Mouse (Mus musculus) limb, embryonic 11.5 days (tissue): Measurements from ENCODE around the gene Ankrd24. TPM values are rescaled to one million over a fixed set of nuclear protein-coding genes. Genes with fewer than 3 reads are reported as not detected.

ENCODE experiments used
- ATAC-seq: fragments of 200-750 bp; cut with Nextera tagmentation; 2 replicates; pipeline ENCODE4 v1.8.0; 2017; ENCODE audit warnings: low read depth; ENCODE audit not compliant: insufficient number of reproducible peaks, low FRiP score, low TSS enrichment
- DNase-seq: peaks from one replicate; pipeline ENCODE4 v3.0.0-alpha.2; 2015; ENCODE audit warnings: low spot score
- H3K27ac ChIP-seq: fragments of 300-500 bp; sonication (generic); replicated peaks from 2 replicates; pipeline ENCODE4 v1.5.1; 2014; ENCODE audit warnings: low read depth, mild to moderate bottlenecking, low read length
- H3K27me3 ChIP-seq: fragments of 300-500 bp; sonication (generic); 2 replicates; pipeline ENCODE4 v1.6.1; 2014; ENCODE audit warnings: mild to moderate bottlenecking, low read length, mixed read lengths; ENCODE audit not compliant: control insufficient read depth, insufficient read depth
- H3K36me3 ChIP-seq: fragments of 300-500 bp; sonication (generic); 2 replicates; pipeline ENCODE4 v1.6.1; 2014; ENCODE audit warnings: mild to moderate bottlenecking, low read length, moderate library complexity, mixed read lengths; ENCODE audit not compliant: control insufficient read depth, insufficient read depth
- H3K4me1 ChIP-seq: fragments of 300-500 bp; sonication (generic); 2 replicates; pipeline ENCODE4 v1.6.1; 2014; ENCODE audit warnings: low read length, mixed read lengths; ENCODE audit not compliant: control insufficient read depth, insufficient read depth
- H3K4me2 ChIP-seq: fragments of 300-500 bp; sonication (generic); 2 replicates; pipeline ENCODE4 v1.6.1; 2014; ENCODE audit warnings: low read depth, mild to moderate bottlenecking, moderate library complexity; ENCODE audit not compliant: severe bottlenecking
- H3K4me3 ChIP-seq: fragments of 300-500 bp; sonication (generic); 2 replicates; pipeline ENCODE4 v1.5.1; 2014; ENCODE audit warnings: low read depth, low read length
- H3K9ac ChIP-seq: fragments of 300-500 bp; sonication (generic); 2 replicates; pipeline ENCODE4 v1.6.1; 2014; ENCODE audit warnings: mild to moderate bottlenecking, low read length
- H3K9me3 ChIP-seq: fragments of 300-500 bp; sonication (generic); 2 replicates; pipeline ENCODE4 v1.6.1; 2016; ENCODE audit warnings: low read length; ENCODE audit not compliant: control insufficient read depth
- WGBS: fragments of 180-500 bp; shearing (Covaris S2); extraction: QIAGEN DNeasy Blood & Tissue Kit; methylation state at CpG from one replicate; pipeline ENCODE4 v1.1.7; 2014; 5-methylcytosine and 5-hydroxymethylcytosine counted together
- polyA plus RNA-seq: library from polyadenylated mRNA; unstranded; fragments of >200 nt; fragmentation: Nextera tagmentation; extraction: Ambion mirVana; gene quantifications from 2 replicates; pipeline ENCODE4 v1.2.1, GENCODE M21; 2014

Gene Ankrd24
- polyA plus RNA-seq, 1 experiment from 2014 or later = 4.3 TPM

DNA sequence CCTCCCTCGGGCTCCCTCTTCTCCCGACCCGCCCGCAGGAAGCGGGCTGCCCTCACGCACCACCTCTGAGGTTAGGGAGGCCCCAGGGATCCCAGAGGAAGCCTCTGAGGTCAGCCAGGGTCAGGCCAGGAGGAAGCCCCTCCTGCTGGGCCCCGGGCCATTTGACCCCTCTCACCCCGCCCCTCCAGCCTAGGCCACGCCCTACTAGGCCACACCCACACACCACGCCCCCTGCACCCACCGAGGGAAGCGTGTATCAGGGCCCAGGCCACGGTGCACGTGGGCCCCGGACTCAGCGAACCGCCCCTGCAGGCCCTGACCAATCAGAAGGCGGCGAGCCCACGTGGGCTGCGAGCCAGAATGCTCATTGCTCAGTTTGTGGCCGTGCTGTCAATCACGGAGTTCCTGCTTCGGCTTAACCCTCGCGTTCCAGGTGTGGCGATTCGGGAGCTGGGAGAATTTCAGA lies 27.6 kb upstream of the Ankrd24 start, which contains the start of gene Tle6:
Gene Tle6, minus strand, starts transcription at position 336 of the 466 bp plus-strand sequence.
- H3K27ac ChIP-seq = peak within 1 kb of the TSS; percentile 55
- H3K4me1 ChIP-seq = peaks cover 43% of the 10 kb centered on the region
- peak; percentile 100 for DNase-seq
- peak; percentile 83 for ATAC-seq
- H3K9me3 ChIP-seq = no peaks in the 10 kb centered on the region
- H3K4me3 ChIP-seq = 0 out of 2 replicates have a peak within 1 kb of the TSS, but pooled peaks have one; percentile 3
- WGBS = under 1% methylated on average over 28 of the region's 28 CpGs
- H3K27me3 ChIP-seq = no peaks in the 10 kb centered on the region
- peak within 1 kb of the TSS; percentile 40 for H3K4me2 ChIP-seq
- H3K9ac ChIP-seq = no peak within 1 kb of the TSS
- H3K36me3 ChIP-seq = no peaks in the 10 kb centered on the region

DNA sequence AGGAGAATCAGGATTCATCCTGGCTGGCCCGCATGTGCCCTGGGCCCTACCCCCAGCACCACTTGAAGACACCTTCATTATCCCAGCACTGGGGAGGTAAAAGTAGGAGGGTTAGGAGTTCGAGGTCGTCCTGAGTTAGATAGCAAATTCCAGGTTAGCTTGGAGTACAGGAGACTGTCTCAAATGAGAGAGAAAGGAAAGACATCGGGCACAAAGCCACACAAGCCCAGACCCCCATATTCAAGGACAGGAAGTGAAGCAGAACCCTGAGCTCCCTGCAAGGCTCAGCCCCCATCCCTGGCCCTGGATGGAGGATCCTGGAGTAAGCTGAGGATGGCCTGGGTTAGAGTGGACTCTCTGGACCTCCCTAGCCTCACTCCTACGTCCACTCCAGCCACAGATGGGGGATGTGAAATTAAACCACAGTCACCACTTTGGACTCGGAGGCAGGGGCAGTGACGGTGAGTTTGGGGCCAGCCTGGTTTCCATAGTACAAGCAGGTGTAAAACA lies 26.9 kb upstream of the Ankrd24 start:
- Histone ChIP-seq H3K4me3 (no peak overlapping the region), H3K9ac (no peak overlapping the region), H3K27ac (peak overlapping the region; percentile 48), H3K4me1 (peaks cover 36% of the 10 kb centered on the region), H3K27me3 (no peaks in the 10 kb centered on the region), H3K36me3 (no peaks in the 10 kb centered on the region), H3K4me2 (peak overlapping the region; percentile 13; the same call in 1 of the 2 replicates), H3K9me3 (no peaks in the 10 kb centered on the region)
- DNase-seq (no peak), ATAC-seq (no peak; the same call in 1 of the 2 replicates)
- WGBS = 14% methylated on average over 7 of the region's 7 CpGs

GRCm38 (mm10) chr10:81602741-81603151 lies 25.6 kb upstream of the Ankrd24 start:
- ATAC-seq (no peak), DNase-seq (peak; percentile 54)
- Histone ChIP-seq H3K27ac (no peak overlapping the region), H3K4me1 (peaks cover 26% of the 10 kb centered on the region), H3K27me3 (no peaks in the 10 kb centered on the region), H3K9me3 (no peaks in the 10 kb centered on the region), H3K4me2 (no peak overlapping the region), H3K36me3 (no peaks in the 10 kb centered on the region), H3K4me3 (no peak overlapping the region), H3K9ac (no peak overlapping the region)
- WGBS = 16% methylated on average over 4 of the region's 4 CpGs

- Histone ChIP-seq H3K4me1 (peaks cover 21% of the 10 kb centered on the region), H3K4me3 (no peak overlapping the region), H3K27me3 (no peaks in the 10 kb centered on the region), H3K27ac (no peak overlapping the region), H3K4me2 (no peak overlapping the region), H3K9ac (no peak overlapping the region), H3K36me3 (no peaks in the 10 kb centered on the region), H3K9me3 (no peaks in the 10 kb centered on the region)
- WGBS = 81% methylated on average over 12 of the region's 12 CpGs
- DNase-seq (no peak), ATAC-seq (0 out of 2 replicates have a peak, but pooled peaks have one; percentile 2)
These were observed 24.0 kb upstream of the Ankrd24 start for GRCm38 (mm10) chr10:81604019-81604967.

- ATAC-seq (peak; percentile 10; the same call in 1 of the 2 replicates), DNase-seq (peak; percentile 91)
- WGBS = 21% methylated on average over 29 of the region's 29 CpGs
- no peak overlapping the region for H3K9ac ChIP-seq
- H3K36me3 ChIP-seq = no peaks in the 10 kb centered on the region
- H3K27me3 ChIP-seq = no peaks in the 10 kb centered on the region
- peak overlapping the region; percentile 44 for H3K4me3 ChIP-seq
- peak overlapping the region; percentile 43 for H3K4me2 ChIP-seq
- peaks cover 18% of the 10 kb centered on the region for H3K4me1 ChIP-seq
- H3K9me3 ChIP-seq = no peaks in the 10 kb centered on the region
- peak overlapping the region; percentile 77 for H3K27ac ChIP-seq
These were observed 23.2 kb upstream of the Ankrd24 start for GRCm38 (mm10) chr10:81604968-81605665.

DNA sequence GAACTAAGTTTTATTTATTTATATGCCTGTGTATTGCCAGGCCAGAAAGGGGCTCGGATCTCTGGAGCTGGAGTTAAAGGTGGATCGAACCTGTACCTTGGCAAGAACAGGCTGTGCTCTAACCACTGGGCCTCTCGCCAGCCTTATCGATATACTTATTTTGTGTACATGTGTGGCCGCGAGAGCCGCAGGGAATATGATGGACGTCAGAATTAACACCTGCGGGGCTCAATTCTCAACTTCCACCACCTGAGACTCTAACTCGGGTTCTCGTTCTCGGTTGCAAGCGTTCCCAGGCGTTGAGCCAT lies 22.7 kb upstream of the Ankrd24 start:
- H3K9ac ChIP-seq = no peak overlapping the region; the same call in 1 of the 2 replicates
- WGBS = 3% methylated on average over 14 of the region's 14 CpGs
- peaks cover 15% of the 10 kb centered on the region for H3K4me1 ChIP-seq
- no peaks in the 10 kb centered on the region for H3K36me3 ChIP-seq
- H3K4me2 ChIP-seq = peak overlapping the region; percentile 43
- peak; percentile 2; the same call in 1 of the 2 replicates for ATAC-seq
- DNase-seq = no peak
- H3K27ac ChIP-seq = peak overlapping the region; percentile 77
- no peaks in the 10 kb centered on the region for H3K9me3 ChIP-seq
- no peaks in the 10 kb centered on the region for H3K27me3 ChIP-seq
- H3K4me3 ChIP-seq = peak overlapping the region; percentile 44

- peak; percentile 92 for DNase-seq
These were observed 22.2 kb upstream of the Ankrd24 start, which contains the start of gene BC025920 for GRCm38 (mm10) chr10:81605974-81606751. BC025920 (plus strand) TSS chr10:81606270.

More at GRCm38 (mm10) chr10:81605974-81606751, 22.2 kb upstream of the Ankrd24 start, which contains the start of gene BC025920:
- H3K4me1 ChIP-seq = peaks cover 12% of the 10 kb centered on the region
- H3K36me3 ChIP-seq = no peaks in the 10 kb centered on the region
- peak within 1 kb of the TSS; percentile 84 for H3K4me2 ChIP-seq
- whole genome bisulfite sequencing = under 1% methylated on average over 39 of the region's 39 CpGs
- H3K9me3 ChIP-seq = no peaks in the 10 kb centered on the region
- peak within 1 kb of the TSS; percentile 77 for H3K27ac ChIP-seq
- peak; percentile 78 for ATAC-seq
- no peaks in the 10 kb centered on the region for H3K27me3 ChIP-seq
- H3K4me3 ChIP-seq = peak within 1 kb of the TSS; percentile 44
- H3K9ac ChIP-seq = peak within 1 kb of the TSS; percentile 59
